Mouse (Mus musculus): ENCODE results near the gene Mettl22. TPM values are rescaled to one million over a fixed set of nuclear protein-coding genes. Genes with fewer than 3 reads are reported as not detected.

Mettl22 gene
- polyA plus RNA-seq, 1 experiment: 10.3 TPM

GRCm38 (mm10) chr16:8524163-8524847 is 53.7 kb downstream of the Mettl22 start:
- WGBS: 80% methylated on average over 16 of the region's 16 CpGs
- Histone ChIP-seq H3K4me3 (ENCODE audit: low read depth, low read length) (no peak overlapping the region), H3K36me3 (ENCODE audit: control insufficient read depth, insufficient read depth, low read length) (peaks cover 1% of the 10 kb centered on the region; the same call in 1 of the 2 replicates), H3K27ac (ENCODE audit: insufficient read depth, low read depth, low read length) (no peak overlapping the region), H3K4me1 (ENCODE audit: control insufficient read depth, insufficient read depth, insufficient read length, low read length) (peaks cover 30% of the 10 kb centered on the region; the same call in 1 of the 2 replicates), H3K27me3 (ENCODE audit: control insufficient read depth, insufficient read depth, low read length) (no peaks in the 10 kb centered on the region)
- no peak for TF ChIP-seq POLR2A (IDR thresholded peaks at IDR 0.05; ENCODE audit: low read depth, low read length)
- TF ChIP-seq CTCF (IDR thresholded peaks at IDR 0.05; ENCODE audit: extremely low read depth, insufficient read length, insufficient replicate concordance, low read depth, low read length): no peak

GRCm38 (mm10) chr16:8525293-8525692 is 54.7 kb downstream of the Mettl22 start:
- WGBS: 25% methylated on average over 3 of the region's 3 CpGs
- Histone ChIP-seq H3K27ac (ENCODE audit: insufficient read depth, low read depth, low read length) (peak overlapping the region; percentile 75), H3K4me1 (ENCODE audit: control insufficient read depth, insufficient read depth, insufficient read length, low read length) (peaks cover 30% of the 10 kb centered on the region; the same call in 1 of the 2 replicates), H3K36me3 (ENCODE audit: control insufficient read depth, insufficient read depth, low read length) (peaks cover 1% of the 10 kb centered on the region; the same call in 1 of the 2 replicates), H3K27me3 (ENCODE audit: control insufficient read depth, insufficient read depth, low read length) (no peaks in the 10 kb centered on the region), H3K4me3 (ENCODE audit: low read depth, low read length) (no peak overlapping the region)
- TF ChIP-seq CTCF (IDR thresholded peaks at IDR 0.05; ENCODE audit: extremely low read depth, insufficient read length, insufficient replicate concordance, low read depth, low read length) (no peak), POLR2A (IDR thresholded peaks at IDR 0.05; ENCODE audit: low read depth, low read length) (no peak)

- TF ChIP-seq CTCF (IDR thresholded peaks at IDR 0.05; ENCODE audit: extremely low read depth, insufficient read length, insufficient replicate concordance, low read depth, low read length) (no peak), POLR2A (IDR thresholded peaks at IDR 0.05; ENCODE audit: low read depth, low read length) (no peak)
- WGBS: 23% methylated on average over 7 of the region's 7 CpGs
- Histone ChIP-seq H3K36me3 (ENCODE audit: control insufficient read depth, insufficient read depth, low read length) (no peaks in the 10 kb centered on the region), H3K4me1 (ENCODE audit: control insufficient read depth, insufficient read depth, insufficient read length, low read length) (peaks cover 30% of the 10 kb centered on the region; the same call in 1 of the 2 replicates), H3K27ac (ENCODE audit: insufficient read depth, low read depth, low read length) (peak overlapping the region; percentile 75), H3K27me3 (ENCODE audit: control insufficient read depth, insufficient read depth, low read length) (no peaks in the 10 kb centered on the region), H3K4me3 (ENCODE audit: low read depth, low read length) (no peak overlapping the region)
These were observed 55.3 kb downstream of the Mettl22 start for GRCm38 (mm10) chr16:8525877-8526276.

GRCm38 (mm10) chr16:8529389-8529788 is 58.8 kb downstream of the Mettl22 start:
- no peak overlapping the region for H3K4me3 ChIP-seq (ENCODE audit: low read depth, low read length)
- WGBS: 86% methylated on average over 1 of the region's 1 CpGs
- no peak overlapping the region for H3K27ac ChIP-seq (ENCODE audit: insufficient read depth, low read depth, low read length)
- no peak for TF ChIP-seq CTCF (IDR thresholded peaks at IDR 0.05; ENCODE audit: extremely low read depth, insufficient read length, insufficient replicate concordance, low read depth, low read length)
- TF ChIP-seq POLR2A (IDR thresholded peaks at IDR 0.05; ENCODE audit: low read depth, low read length): no peak
- no peaks in the 10 kb centered on the region for H3K27me3 ChIP-seq (ENCODE audit: control insufficient read depth, insufficient read depth, low read length)
- peaks cover 16% of the 10 kb centered on the region; the same call in 1 of the 2 replicates for H3K4me1 ChIP-seq (ENCODE audit: control insufficient read depth, insufficient read depth, insufficient read length, low read length)
- 0 out of 2 replicates have a peak, but pooled peaks cover 1% of the 10 kb centered on the region for H3K36me3 ChIP-seq (ENCODE audit: control insufficient read depth, insufficient read depth, low read length)

GRCm38 (mm10) chr16:8530018-8530417 is 59.4 kb downstream of the Mettl22 start:
- 90% methylated on average over 14 of the region's 14 CpGs for WGBS
- H3K4me1 ChIP-seq (ENCODE audit: control insufficient read depth, insufficient read depth, insufficient read length, low read length): peaks cover 12% of the 10 kb centered on the region; the same call in 1 of the 2 replicates
- H3K27ac ChIP-seq (ENCODE audit: insufficient read depth, low read depth, low read length): no peak overlapping the region
- H3K4me3 ChIP-seq (ENCODE audit: low read depth, low read length): no peak overlapping the region
- H3K27me3 ChIP-seq (ENCODE audit: control insufficient read depth, insufficient read depth, low read length): no peaks in the 10 kb centered on the region
- TF ChIP-seq CTCF (IDR thresholded peaks at IDR 0.05; ENCODE audit: extremely low read depth, insufficient read length, insufficient replicate concordance, low read depth, low read length) (no peak), POLR2A (IDR thresholded peaks at IDR 0.05; ENCODE audit: low read depth, low read length) (no peak)
- 0 out of 2 replicates have a peak, but pooled peaks cover 1% of the 10 kb centered on the region for H3K36me3 ChIP-seq (ENCODE audit: control insufficient read depth, insufficient read depth, low read length)

GRCm38 (mm10) chr16:8532461-8532860 is 61.9 kb downstream of the Mettl22 start:
- 0 out of 2 replicates have a peak, but pooled peaks cover 1% of the 10 kb centered on the region for H3K36me3 ChIP-seq (ENCODE audit: control insufficient read depth, insufficient read depth, low read length)
- H3K4me3 ChIP-seq (ENCODE audit: low read depth, low read length): no peak overlapping the region
- H3K27ac ChIP-seq (ENCODE audit: insufficient read depth, low read depth, low read length): no peak overlapping the region
- H3K4me1 ChIP-seq (ENCODE audit: control insufficient read depth, insufficient read depth, insufficient read length, low read length): no peaks in the 10 kb centered on the region; the same call in 1 of the 2 replicates
- TF ChIP-seq CTCF (IDR thresholded peaks at IDR 0.05; ENCODE audit: extremely low read depth, insufficient read length, insufficient replicate concordance, low read depth, low read length) (no peak), POLR2A (IDR thresholded peaks at IDR 0.05; ENCODE audit: low read depth, low read length) (no peak)
- H3K27me3 ChIP-seq (ENCODE audit: control insufficient read depth, insufficient read depth, low read length): no peaks in the 10 kb centered on the region
- WGBS: 92% methylated on average over 9 of the region's 9 CpGs

GRCm38 (mm10) chr16:8532894-8533293 is 62.3 kb downstream of the Mettl22 start:
- WGBS: 86% methylated on average over 7 of the region's 7 CpGs
- TF ChIP-seq CTCF (IDR thresholded peaks at IDR 0.05; ENCODE audit: extremely low read depth, insufficient read length, insufficient replicate concordance, low read depth, low read length): no peak
- no peak for TF ChIP-seq POLR2A (IDR thresholded peaks at IDR 0.05; ENCODE audit: low read depth, low read length)

More at GRCm38 (mm10) chr16:8532894-8533293, 62.3 kb downstream of the Mettl22 start:
- no peaks in the 10 kb centered on the region for H3K27me3 ChIP-seq (ENCODE audit: control insufficient read depth, insufficient read depth, low read length)
- H3K4me1 ChIP-seq (ENCODE audit: control insufficient read depth, insufficient read depth, insufficient read length, low read length): no peaks in the 10 kb centered on the region; the same call in 1 of the 2 replicates
- no peak overlapping the region for H3K4me3 ChIP-seq (ENCODE audit: low read depth, low read length)
- H3K36me3 ChIP-seq (ENCODE audit: control insufficient read depth, insufficient read depth, low read length): 0 out of 2 replicates have a peak, but pooled peaks cover 1% of the 10 kb centered on the region
- H3K27ac ChIP-seq (ENCODE audit: insufficient read depth, low read depth, low read length): no peak overlapping the region
